Mouse (Mus musculus) urinary bladder, postnatal 4 days (tissue): ENCODE measurements around the gene Ankfn1.

Experiments used
- DNase-seq, 2 experiments: peaks; one replicate each; pipeline ENCODE4 v3.0.0; 2021 to 2022; ENCODE audit warnings: low spot score in 2 of 2

Gene Ankfn1

DNA sequence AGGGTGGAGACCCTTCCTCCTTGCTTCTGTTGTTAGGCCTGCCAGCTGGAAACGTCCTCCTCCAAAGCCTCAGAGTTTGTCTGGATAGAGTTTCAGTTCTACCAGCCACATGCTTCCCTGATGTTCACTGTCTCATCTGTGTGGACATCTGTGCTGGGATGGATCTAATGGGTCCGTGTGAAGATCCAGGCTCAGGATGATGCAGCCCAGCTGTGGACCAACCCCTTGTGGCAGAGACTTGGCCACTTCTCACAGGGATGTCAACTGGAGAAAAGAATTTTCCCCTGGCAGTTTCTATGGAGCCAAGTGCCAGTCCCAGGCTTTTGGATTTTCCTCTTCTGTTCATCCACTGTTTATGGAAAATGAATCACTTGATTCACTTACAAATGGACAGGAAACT is 100.5 kb downstream of the Ankfn1 start:
- DNase-seq: no peak

DNA sequence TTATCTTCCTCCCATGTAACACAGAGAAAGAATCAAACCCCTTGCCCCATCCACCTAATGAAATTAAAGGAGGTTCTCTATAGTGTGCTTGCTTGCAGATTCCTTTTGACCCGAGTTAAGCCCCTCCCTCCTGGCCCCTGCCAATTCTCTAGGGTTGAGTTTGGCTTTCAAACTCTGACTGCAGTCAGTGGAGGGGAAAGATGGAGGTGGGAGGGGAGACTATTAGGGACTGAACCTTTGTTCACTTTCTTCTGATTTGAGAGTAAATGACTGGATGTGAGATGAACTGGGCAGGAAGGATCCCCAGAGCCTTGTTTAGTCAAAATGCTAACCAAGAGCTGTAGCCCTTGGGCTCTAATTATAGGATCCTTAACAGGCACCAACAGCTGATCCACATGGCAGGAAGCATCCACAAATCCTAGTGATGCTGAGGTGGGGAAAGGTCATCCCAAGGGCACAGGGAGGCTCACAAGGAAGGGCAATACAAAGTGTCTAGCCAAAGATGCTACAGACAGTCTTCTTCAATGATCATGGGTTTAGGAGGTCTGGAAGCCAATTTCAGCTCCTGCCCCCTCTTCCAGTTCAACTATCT is 103.4 kb downstream of the Ankfn1 start:
- no peak for DNase-seq

GRCm38 (mm10) chr11:89672510-89673085 is 104.9 kb downstream of the Ankfn1 start:
- DNase-seq: no peak

DNA sequence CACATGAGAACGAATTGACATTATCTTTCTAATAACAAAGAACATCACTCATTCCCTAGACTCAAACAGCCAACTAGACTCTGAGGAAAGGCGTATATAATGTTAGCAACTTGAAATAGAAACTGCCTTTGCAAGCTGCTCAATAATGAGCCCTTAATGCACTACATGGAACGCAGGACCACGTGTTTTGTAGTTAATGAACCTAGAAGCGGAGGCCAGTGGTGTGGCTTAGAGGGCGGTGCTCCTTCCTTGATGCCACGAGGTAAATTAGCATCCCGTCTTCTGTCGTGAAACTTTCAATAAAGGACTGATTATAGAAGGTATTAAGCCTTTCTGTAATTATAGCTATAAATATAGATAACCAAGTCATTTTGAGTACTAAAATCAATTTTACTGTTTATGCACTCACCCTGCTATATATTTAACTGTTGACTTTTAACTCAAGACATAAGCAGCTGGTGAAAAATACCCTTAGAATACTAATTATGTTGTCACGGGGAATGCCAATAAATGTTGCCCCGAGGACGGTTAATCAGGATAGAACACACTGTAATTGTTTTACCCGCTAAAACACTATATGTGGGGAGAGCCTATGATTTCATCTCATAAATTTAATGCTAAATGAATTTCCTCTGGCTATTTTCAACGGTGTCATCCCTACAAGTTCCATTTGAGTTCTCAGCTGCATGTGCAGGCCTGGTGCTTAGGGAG is 112.1 kb downstream of the Ankfn1 start:
- no peak for DNase-seq

DNA sequence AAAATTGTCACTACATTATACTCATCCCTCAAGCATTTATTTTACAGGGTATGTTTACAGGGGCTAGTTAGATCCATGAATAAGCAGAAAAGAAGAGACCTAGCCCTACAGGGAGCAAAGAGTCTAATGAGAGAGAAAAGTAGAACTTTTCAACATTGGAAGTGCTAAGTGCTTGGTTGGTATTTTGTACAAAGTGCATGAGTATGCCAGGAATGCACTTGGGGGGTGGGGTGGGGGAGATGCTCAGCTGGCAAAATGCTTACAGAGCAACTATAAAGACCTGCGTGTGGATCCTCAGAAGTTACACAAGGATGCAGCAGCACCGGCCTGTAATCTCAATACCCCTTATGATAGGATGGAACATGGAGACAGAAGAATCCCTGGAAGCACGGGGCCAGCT is 118.4 kb downstream of the Ankfn1 start:
- no peak for DNase-seq

- no peak for DNase-seq
These were observed 120.9 kb downstream of the Ankfn1 start for GRCm38 (mm10) chr11:89656556-89656955.

DNA sequence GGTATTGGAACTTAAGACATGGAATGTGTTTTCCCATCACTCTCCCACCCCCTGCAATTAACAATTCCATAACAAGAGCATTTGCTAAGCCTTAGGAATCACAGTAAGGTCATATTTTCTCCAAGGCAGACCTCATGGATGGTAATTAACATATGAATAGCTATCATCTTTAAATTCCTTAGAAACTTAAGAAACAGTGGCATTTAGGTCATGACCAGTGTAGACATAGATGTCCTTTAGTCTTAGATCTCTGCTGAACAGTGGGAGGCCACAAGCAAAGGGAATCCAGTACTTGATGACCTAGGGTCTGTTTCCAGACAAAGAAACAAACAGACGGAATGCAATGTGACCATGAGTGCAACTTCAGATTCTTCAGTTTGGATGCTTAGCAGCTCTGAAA is 141.7 kb downstream of the Ankfn1 start:
- no peak for DNase-seq

DNA sequence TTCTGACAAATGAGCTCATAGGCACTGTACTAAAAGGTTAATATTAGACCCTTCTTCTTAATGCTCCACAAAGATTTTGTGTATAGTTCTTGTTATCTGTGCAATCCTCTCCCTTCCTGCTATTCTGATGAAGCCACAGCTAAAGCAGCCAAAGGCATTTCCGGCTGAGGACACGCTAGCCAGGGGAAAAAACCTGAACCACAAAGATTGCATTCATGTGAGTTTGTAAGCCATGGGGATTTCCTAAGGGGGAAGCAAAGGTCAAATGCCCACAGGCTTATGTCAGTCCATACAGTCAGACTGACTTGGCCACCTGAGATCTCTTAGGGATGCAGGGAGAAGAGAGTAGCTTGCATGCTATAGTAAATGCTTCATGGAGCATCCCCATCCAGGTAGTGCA is 146.1 kb downstream of the Ankfn1 start:
- DNase-seq: no peak

DNA sequence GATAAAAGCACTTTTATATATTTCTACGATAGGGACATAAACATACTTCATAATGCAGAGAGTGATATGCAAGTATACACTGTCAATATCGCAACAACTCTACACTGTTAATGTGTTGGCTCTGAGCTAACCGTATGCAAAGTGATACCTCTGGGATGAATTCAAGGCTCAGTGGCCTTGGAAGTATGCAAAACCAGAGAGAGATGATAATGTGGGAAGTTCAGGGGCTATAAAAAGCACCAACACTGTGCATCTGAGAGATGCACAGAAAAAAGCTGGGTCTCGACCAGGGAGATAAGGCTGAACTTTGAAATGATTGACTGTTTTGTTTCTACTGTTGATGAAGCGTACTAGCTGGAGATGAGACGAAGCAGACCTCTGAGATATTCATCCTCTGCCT is 148.9 kb downstream of the Ankfn1 start:
- no peak for DNase-seq

DNA sequence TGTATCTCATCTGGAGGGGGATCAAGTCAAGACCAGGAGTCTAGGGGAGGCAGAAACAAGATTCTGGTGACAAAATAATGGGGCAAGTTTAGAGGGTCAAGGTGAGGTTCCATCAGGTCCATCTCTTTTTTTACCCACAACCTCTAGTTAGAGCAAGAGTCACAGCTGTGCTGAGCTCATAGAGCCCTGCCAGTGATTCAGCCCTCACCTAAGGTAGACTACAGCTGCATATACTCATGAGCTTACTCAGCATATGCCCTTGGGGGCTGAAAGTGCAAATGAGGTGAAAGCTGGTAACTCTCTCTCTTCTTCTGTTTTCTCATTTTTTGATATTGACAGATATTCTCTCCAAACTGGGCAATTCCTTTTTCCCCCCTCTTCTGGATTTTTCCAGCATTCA is 150.2 kb downstream of the Ankfn1 start:
- DNase-seq: no peak

- DNase-seq: no peak
These were observed 153.6 kb downstream of the Ankfn1 start for GRCm38 (mm10) chr11:89623698-89624445.

- no peak for DNase-seq
These were observed 157.5 kb downstream of the Ankfn1 start for GRCm38 (mm10) chr11:89619955-89620354.

DNA sequence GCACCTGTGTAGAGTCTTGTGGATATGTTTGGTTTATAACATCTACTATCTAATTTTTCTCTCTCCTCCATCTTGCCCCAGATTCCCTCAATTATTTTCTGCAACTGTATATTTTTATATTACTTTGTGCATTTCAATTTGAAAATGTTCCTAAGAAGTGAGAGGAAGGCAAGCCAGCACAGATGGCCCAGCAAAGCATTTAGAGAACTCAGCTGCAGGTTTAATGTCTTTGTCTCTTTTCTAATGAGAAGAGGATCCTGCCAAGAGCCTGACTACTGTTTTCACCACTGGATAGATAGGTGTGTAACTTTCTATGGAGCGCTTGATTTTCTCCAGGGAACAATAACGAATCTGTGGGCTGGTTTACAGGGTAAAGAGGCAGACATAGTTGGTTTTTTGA is 161.6 kb downstream of the Ankfn1 start:
- no peak for DNase-seq

DNA sequence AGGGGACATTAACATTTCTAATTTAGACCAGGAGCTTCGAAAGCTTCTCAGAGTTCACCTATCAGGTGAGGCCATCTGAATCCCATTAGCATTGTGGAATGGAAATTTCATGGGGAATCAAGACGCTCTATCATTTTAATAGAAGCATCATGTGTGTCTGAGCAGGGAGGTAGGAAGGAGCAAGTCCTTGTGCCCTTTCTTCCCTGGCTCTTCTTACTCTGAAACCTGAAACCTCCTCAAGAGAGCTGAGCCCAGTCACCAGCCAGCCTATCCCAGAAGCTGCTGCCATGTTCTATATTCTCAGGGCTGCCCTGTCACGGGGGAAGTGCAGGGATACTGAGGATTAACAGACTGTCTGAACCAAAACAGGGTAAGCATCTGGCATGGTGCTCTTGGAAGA is 165.9 kb downstream of the Ankfn1 start:
- DNase-seq: no peak

DNA sequence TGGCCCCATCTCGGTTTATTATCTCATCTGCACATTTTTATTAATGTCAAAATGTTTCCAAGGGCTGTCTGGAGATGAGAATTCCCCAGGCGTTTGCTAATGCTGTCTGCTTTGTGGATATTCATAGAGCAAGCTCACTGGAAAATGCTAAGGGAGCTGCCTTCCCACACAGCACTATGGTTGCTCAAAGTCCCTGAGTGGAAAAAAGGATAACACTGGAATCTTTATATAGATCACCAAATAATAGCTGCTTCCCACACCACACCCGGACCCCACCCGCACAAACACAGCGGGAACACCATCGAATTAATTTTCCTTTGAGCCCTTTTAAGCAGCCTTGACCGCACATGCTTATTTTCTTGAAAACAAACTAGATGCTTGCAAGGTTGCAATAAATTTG is 169.4 kb downstream of the Ankfn1 start:
- no peak for DNase-seq

- DNase-seq: no peak
These were observed 170.2 kb downstream of the Ankfn1 start for GRCm38 (mm10) chr11:89607270-89607669.

- no peak for DNase-seq
These were observed 171.1 kb downstream of the Ankfn1 start for GRCm38 (mm10) chr11:89606346-89606745.

GRCm38 (mm10) chr11:89602966-89603365 is 174.5 kb downstream of the Ankfn1 start:
- no peak for DNase-seq

DNA sequence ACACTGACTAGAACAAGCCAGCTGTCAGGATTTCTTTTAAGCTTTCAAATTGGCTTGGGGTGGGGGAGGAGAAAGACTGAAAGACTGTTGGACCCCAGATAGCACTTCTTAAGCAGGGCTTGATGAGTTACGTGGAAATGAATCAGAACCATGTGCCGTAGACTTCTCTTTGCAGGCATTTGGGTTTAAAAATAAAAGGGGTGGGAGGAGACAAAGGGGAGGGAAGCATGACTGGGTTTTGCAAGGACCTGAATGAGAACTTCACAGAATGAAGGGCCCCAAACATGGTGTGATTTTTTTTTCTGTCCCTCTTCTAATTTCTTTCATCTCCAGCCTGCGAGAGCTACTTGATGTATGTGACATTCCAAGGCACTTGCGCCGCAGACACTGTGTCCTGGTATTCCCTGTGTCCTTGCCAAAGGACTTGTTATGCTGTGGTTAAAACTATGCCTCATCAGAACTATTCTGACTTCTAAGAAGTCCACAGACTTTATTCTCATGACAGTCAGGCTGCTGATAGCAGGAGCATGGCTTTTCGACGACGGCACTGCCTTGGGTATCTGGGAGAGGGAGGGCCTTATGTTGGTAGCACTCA is 176.4 kb downstream of the Ankfn1 start:
- no peak for DNase-seq

DNA sequence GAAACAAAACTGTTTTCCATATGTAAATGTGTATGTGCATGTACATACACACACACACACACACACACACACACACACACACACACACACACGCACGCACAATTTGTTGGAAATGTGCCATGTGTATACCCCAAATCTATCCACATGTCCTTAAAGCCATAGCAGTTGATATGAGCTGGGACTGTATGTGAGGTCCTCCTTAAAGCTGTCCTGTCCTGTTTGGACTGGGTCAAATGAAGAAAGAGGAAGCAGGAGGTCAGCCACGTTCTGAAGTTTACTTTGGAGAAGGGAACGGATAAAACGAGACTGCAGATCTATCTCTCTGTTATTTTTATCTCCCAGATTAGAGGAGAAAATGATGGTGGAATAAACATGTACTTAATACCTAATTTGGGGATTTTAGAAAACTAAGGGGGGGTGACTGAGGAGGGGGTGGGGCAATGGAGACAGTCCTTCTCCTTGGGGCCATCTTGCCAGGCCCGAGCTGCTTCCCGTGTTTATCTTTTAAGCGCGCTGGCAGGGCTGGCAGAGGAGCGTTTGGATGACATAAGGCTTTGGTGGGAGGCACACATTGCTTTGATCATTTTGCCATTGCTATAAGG is 187.1 kb downstream of the Ankfn1 start:
- no peak for DNase-seq

DNA sequence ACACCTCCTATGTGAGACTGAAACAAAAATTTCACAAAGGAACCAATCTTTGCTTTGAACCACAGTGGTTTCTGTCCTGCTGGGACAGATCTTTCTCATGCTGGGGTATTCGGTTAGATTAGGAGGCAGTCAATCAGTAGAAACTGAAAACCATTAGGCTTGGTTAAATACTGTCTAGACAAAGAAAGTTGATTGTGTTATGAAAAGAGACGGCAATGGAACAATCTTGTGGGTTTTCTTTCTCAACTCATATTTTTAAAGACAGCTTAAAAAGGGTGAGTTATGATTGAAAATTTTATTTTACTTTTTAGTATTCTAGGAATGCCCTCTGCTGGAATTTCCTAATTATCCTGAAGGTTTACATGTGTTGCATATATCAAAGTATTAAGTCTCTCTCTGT is 191.1 kb downstream of the Ankfn1 start:
- no peak for DNase-seq

- no peak for DNase-seq
These were observed 197.6 kb downstream of the Ankfn1 start for GRCm38 (mm10) chr11:89579826-89580225.
